Mouse (Mus musculus) neural tube, embryonic 11.5 days (tissue): ENCODE results near the gene Bcl2. TPM values are rescaled to one million over a fixed set of nuclear protein-coding genes. Genes with fewer than 3 reads are reported as not detected.

Experiments used
- ATAC-seq: fragments of 200-750 bp; cut with Nextera tagmentation; 2 replicates; pipeline ENCODE4 v1.8.0; 2017; ENCODE audit warnings: moderate number of reproducible peaks, mild to moderate bottlenecking, moderate TSS enrichment, moderate library complexity; ENCODE audit not compliant: insufficient read depth, low FRiP score, low TSS enrichment
- DNase-seq: peaks from one replicate; pipeline ENCODE4 v3.0.0-alpha.2; 2015; ENCODE audit warnings: low spot score
- H3K27ac ChIP-seq: fragments of 300-500 bp; sonication (generic); 2 replicates; pipeline ENCODE4 v1.5.1; 2014; ENCODE audit warnings: low read depth, mild to moderate bottlenecking, low read length
- H3K27me3 ChIP-seq: fragments of 300-500 bp; sonication (generic); 2 replicates; pipeline ENCODE4 v1.6.1; 2014; ENCODE audit warnings: mild to moderate bottlenecking, low read length, mixed read lengths; ENCODE audit not compliant: control insufficient read depth, insufficient read depth
- H3K36me3 ChIP-seq: fragments of 300-500 bp; sonication (generic); 2 replicates; pipeline ENCODE4 v1.6.1; 2014; ENCODE audit warnings: mild to moderate bottlenecking, low read length, moderate library complexity, mixed read lengths; ENCODE audit not compliant: control insufficient read depth, insufficient read depth
- H3K4me1 ChIP-seq: fragments of 300-500 bp; sonication (generic); 2 replicates; pipeline ENCODE4 v1.6.1; 2014; ENCODE audit warnings: low read length, mixed read lengths; ENCODE audit not compliant: control insufficient read depth, insufficient read depth
- H3K4me2 ChIP-seq: fragments of 300-500 bp; sonication (generic); 2 replicates; pipeline ENCODE4 v1.6.1; 2014; ENCODE audit warnings: low read depth, mild to moderate bottlenecking, moderate library complexity
- H3K4me3 ChIP-seq: fragments of 300-500 bp; sonication (generic); 2 replicates; pipeline ENCODE4 v1.5.1; 2014; ENCODE audit warnings: low read depth, low read length
- H3K9ac ChIP-seq: fragments of 300-500 bp; sonication (generic); 2 replicates; pipeline ENCODE4 v1.6.1; 2014; ENCODE audit warnings: mild to moderate bottlenecking, low read length
- H3K9me3 ChIP-seq: fragments of 300-500 bp; sonication (generic); 2 replicates; pipeline ENCODE4 v1.6.1; 2016; ENCODE audit warnings: low read length; ENCODE audit not compliant: control insufficient read depth
- WGBS: fragments of 180-500 bp; shearing (Covaris S2); extraction: QIAGEN DNeasy Blood & Tissue Kit; methylation state at CpG from one replicate; pipeline ENCODE4 v1.1.7; 2014; 5-methylcytosine and 5-hydroxymethylcytosine counted together
- polyA plus RNA-seq: library from polyadenylated mRNA; unstranded; fragments of >200 nt; fragmentation: Nextera tagmentation; extraction: Ambion mirVana; gene quantifications from 2 replicates; pipeline ENCODE4 v1.2.1, GENCODE M21; 2014

Gene Bcl2
- polyA plus RNA-seq, 1 experiment from 2014 or later, result 5.5 TPM

DNA sequence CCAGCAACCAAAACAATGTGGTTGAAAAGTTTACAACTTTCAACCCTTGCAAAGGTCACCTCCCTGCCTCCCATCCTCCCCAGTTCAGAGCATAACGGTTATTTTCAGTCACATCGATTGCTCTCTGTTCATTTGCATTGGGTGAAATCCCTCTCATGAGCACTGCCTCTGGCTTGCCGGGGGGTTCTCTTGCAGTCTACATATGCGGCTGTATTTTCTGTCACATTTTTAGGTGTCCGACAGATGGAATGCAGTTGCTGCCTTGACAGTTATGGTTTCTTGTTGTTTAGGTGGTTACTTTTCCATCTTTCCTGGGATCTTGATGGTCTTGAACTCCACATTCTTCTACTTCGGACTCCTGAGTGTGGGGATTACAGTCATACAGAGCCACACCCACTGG is 144.4 kb downstream of the Bcl2 start:
- Histone ChIP-seq H3K27ac (no peak overlapping the region), H3K36me3 (no peaks in the 10 kb centered on the region), H3K4me2 (no peak overlapping the region), H3K27me3 (no peaks in the 10 kb centered on the region), H3K4me3 (no peak overlapping the region), H3K9me3 (no peaks in the 10 kb centered on the region), H3K4me1 (no peaks in the 10 kb centered on the region), H3K9ac (no peak overlapping the region)
- ATAC-seq (no peak), DNase-seq (no peak)
- WGBS, result 87% methylated on average over 6 of the region's 6 CpGs

- ATAC-seq, result no peak
- Histone ChIP-seq H3K4me2 (no peak overlapping the region), H3K27ac (no peak overlapping the region), H3K9ac (no peak overlapping the region), H3K36me3 (no peaks in the 10 kb centered on the region), H3K4me3 (no peak overlapping the region), H3K27me3 (no peaks in the 10 kb centered on the region), H3K9me3 (no peaks in the 10 kb centered on the region), H3K4me1 (no peaks in the 10 kb centered on the region)
- WGBS, result 81% methylated on average over 3 of the region's 3 CpGs
- DNase-seq, result no peak
Observed at GRCm38 (mm10) chr1:106568868-106569267, 145.2 kb downstream of the Bcl2 start.

DNA sequence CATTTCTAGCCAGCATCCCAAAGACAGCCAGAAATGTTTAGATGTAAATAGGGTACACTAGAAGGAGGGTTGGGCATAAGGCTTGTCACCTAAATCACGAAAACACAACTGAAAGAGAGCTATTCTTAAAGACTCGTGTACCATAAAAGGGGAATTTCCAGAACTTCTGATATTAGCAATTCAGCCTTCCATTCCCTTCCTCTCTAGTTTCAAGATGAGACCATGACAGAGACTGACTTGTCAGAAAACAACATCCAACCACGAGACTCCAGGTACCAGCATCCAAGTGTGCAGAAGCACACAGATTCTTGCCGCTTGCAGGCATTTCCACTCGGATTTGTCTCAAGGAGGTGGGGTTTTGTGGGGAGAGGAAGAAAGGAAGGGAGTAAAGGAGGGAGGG is 146.6 kb downstream of the Bcl2 start:
- H3K36me3 ChIP-seq, result no peaks in the 10 kb centered on the region
- WGBS, result 82% methylated on average over 5 of the region's 5 CpGs
- no peaks in the 10 kb centered on the region for H3K9me3 ChIP-seq
- no peak overlapping the region for H3K4me3 ChIP-seq
- H3K9ac ChIP-seq, result no peak overlapping the region
- no peaks in the 10 kb centered on the region for H3K27me3 ChIP-seq
- no peaks in the 10 kb centered on the region for H3K4me1 ChIP-seq
- no peak overlapping the region for H3K4me2 ChIP-seq
- DNase-seq (no peak), ATAC-seq (no peak)
- H3K27ac ChIP-seq, result no peak overlapping the region

DNA sequence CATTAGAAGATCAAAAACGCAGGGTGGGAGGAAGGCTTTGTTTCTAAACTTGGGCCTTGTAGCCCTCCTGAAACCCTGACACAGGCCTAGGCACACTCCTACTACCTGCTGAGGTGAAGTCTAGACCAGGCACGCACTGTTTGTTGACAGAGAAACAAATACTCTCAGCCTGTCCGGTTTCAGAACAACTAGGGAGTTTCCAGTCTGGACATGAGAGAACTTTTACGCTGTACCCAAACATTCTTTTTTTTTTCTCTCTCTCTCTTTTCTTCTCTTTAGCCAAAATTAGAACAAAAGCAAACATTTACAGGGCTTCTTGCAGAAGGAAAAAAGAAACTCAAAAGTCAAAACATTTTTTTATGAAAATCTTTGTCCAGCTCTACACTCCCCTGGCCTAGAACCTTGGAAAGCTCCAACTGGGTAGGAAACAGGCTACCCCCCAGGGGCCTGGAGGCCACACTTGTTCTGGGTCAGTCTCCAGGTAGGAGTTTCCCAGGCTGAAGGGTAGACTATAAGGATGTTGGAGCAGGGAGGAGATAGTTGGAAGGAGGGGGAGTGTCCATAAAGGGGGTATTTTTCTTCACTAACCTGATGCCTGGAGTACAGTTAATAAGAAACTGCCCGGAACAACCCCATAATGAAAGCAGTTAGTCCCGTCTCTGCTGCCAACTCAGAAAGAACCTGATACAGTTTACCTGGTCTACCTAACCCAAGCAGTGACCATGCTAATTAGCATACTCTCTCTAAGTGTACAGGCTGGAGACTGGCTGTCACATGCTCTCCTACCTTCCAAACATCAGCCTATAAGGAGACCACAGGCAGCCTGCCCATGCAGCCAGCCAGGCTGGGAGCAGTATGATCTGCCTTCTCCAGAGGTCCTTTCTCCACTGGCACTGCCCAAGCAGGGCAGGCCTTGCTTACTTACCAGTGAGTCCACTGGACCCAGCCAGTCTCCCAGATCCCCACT is 147.7 kb downstream of the Bcl2 start:
- no peak overlapping the region for H3K4me2 ChIP-seq
- H3K27me3 ChIP-seq, result no peaks in the 10 kb centered on the region
- H3K27ac ChIP-seq, result no peak overlapping the region
- no peak overlapping the region for H3K4me3 ChIP-seq
- H3K9me3 ChIP-seq, result no peaks in the 10 kb centered on the region
- H3K9ac ChIP-seq, result no peak overlapping the region
- ATAC-seq (no peak), DNase-seq (no peak)
- WGBS, result 85% methylated on average over 6 of the region's 6 CpGs
- H3K36me3 ChIP-seq, result no peaks in the 10 kb centered on the region
- no peaks in the 10 kb centered on the region for H3K4me1 ChIP-seq

DNA sequence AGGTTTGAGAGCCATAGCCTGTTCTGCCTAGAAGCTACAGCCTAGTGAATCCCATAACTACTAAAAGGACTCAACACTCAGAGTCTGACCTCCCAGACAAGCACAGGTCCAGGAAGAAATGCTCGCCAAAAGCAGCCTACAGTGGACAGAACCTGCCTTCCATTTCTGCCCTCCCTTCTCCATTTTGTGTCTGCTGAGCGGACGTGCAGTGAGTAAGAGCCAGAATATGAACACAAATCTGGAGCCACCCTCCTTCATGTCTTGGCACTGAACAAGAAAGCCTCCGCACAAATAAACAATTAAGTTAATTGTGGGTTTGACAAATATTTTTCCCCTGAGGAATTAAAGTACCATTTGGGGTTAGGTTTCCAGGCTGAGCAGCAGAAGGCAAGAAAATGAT is 148.8 kb downstream of the Bcl2 start:
- 90% methylated on average over 4 of the region's 4 CpGs for WGBS
- ATAC-seq, result no peak

DNA sequence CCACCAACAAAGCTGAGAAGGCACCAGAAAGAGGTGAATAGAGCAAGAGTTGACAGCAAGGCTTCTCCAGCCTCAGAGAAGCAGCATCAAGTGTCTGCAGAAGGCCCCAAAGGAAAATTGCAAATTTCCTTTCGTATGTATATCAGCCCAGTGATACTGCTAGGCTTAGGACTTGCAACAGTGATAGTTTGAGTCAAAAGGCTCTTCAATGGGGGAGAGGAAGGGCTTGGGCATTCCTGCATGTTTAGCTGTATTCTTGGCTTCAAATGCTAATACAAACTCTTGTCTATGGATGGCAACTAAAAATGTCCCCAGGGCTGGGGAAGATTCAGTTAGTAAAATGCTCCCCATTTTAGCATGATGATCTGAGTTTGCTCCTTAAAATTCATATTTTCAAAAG is 149.6 kb downstream of the Bcl2 start:
- DNase-seq (no peak), ATAC-seq (no peak)
- Histone ChIP-seq H3K4me3 (no peak overlapping the region), H3K9ac (no peak overlapping the region), H3K4me1 (no peaks in the 10 kb centered on the region), H3K36me3 (no peaks in the 10 kb centered on the region), H3K4me2 (no peak overlapping the region), H3K27ac (no peak overlapping the region), H3K9me3 (no peaks in the 10 kb centered on the region), H3K27me3 (no peaks in the 10 kb centered on the region)
- 69% methylated on average over 1 of the region's 1 CpGs for WGBS

More for the DNA sequence above, 148.8 kb downstream of the Bcl2 start:
- DNase-seq, result no peak
- H3K27me3 ChIP-seq, result no peaks in the 10 kb centered on the region
- no peak overlapping the region for H3K9ac ChIP-seq
- no peaks in the 10 kb centered on the region for H3K4me1 ChIP-seq
- no peak overlapping the region for H3K27ac ChIP-seq
- H3K9me3 ChIP-seq, result no peaks in the 10 kb centered on the region
- H3K4me2 ChIP-seq, result no peak overlapping the region
- no peaks in the 10 kb centered on the region for H3K36me3 ChIP-seq
- no peak overlapping the region for H3K4me3 ChIP-seq

- Histone ChIP-seq H3K9ac (no peak overlapping the region), H3K4me1 (no peaks in the 10 kb centered on the region), H3K9me3 (no peaks in the 10 kb centered on the region), H3K36me3 (no peaks in the 10 kb centered on the region), H3K4me2 (no peak overlapping the region), H3K27ac (no peak overlapping the region), H3K27me3 (no peaks in the 10 kb centered on the region), H3K4me3 (no peak overlapping the region)
- ATAC-seq (no peak), DNase-seq (no peak)
- WGBS, result 99% methylated on average over 3 of the region's 3 CpGs
Observed at GRCm38 (mm10) chr1:106562751-106563150, 151.3 kb downstream of the Bcl2 start.

DNA sequence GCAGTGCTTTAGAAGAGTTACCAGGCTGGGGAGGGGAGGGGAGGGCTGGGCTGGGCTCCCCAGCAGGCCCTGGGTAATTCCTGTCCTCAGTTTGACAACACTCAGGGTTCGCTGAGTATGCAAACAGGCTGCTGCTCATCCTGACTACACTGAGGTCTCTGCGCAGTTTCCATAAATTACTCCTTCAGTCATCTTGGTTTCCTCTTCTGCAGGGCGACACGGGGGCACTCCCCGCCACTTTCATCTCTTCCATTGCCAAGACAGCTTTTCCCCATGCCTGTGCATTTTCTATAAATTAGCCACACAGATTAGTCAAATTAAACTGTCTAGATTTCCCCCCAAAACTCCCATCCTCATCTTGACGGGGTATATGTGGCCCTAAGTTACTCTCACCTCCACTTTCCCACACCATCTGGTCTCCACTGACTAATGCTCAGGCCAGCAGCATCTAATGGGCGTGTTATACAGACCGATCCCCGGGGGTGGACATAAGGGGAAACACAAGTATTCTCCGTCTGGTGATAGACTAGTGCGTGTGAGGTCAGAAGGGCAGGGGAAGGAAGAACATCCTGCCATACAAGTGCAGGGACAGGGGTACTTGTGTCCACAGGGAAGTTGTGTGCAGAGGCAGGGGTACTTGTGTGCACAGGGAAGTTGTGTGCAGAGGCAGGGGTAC is 152.9 kb downstream of the Bcl2 start:
- Histone ChIP-seq H3K4me3 (no peak overlapping the region), H3K9ac (no peak overlapping the region), H3K4me1 (no peaks in the 10 kb centered on the region), H3K36me3 (no peaks in the 10 kb centered on the region), H3K27ac (no peak overlapping the region), H3K4me2 (no peak overlapping the region), H3K9me3 (no peaks in the 10 kb centered on the region), H3K27me3 (no peaks in the 10 kb centered on the region)
- DNase-seq (no peak), ATAC-seq (no peak)
- 63% methylated on average over 11 of the region's 11 CpGs for WGBS

GRCm38 (mm10) chr1:106560105-106560504 is 154.0 kb downstream of the Bcl2 start:
- H3K27me3 ChIP-seq, result no peaks in the 10 kb centered on the region
- no peaks in the 10 kb centered on the region for H3K9me3 ChIP-seq
- WGBS, result 80% methylated on average over 3 of the region's 3 CpGs
- no peak overlapping the region for H3K4me3 ChIP-seq
- no peak for DNase-seq
- no peaks in the 10 kb centered on the region for H3K36me3 ChIP-seq
- no peak overlapping the region for H3K27ac ChIP-seq
- H3K4me2 ChIP-seq, result no peak overlapping the region
- no peaks in the 10 kb centered on the region for H3K4me1 ChIP-seq
- ATAC-seq, result no peak
- H3K9ac ChIP-seq, result no peak overlapping the region
